Mouse (Mus musculus) left cerebral cortex, postnatal 4 days (tissue): ENCODE measurements around the gene Olfr995. TPM values are rescaled to one million over a fixed set of nuclear protein-coding genes. Genes with fewer than 3 reads are reported as not detected.

Experiments used
- DNase-seq: peaks from one replicate; pipeline ENCODE4 v3.0.0-alpha.2; 2022
- intact Hi-C: fragments of 180-260 bp; cut with DNase I; formaldehyde crosslinking; loops from one replicate; pipeline ENCODE4 v1.15.1; 2025
- total RNA-seq, 2 experiments: library from RNA; stranded (reverse); gene quantifications; 2 replicates each; pipeline ENCODE4 v1.2.3; 2021

The Olfr995 gene
- not detected for total RNA-seq

GRCm38 (mm10) chr2:85443539-85443938 is at the start of gene Olfr995:
TSS of gene Olfr995 (minus strand) at chr2:85443639.
- intact Hi-C loops = no loop called here
- no peak for DNase-seq

- no peak for DNase-seq
- intact Hi-C loops = no loop called here
These were observed 47.0 kb upstream of the Olfr995 start for GRCm38 (mm10) chr2:85490396-85490795.

GRCm38 (mm10) chr2:85466801-85467325 is 23.4 kb upstream of the Olfr995 start:
- DNase-seq = no peak
- intact Hi-C loops = no loop called here

GRCm38 (mm10) chr2:85442546-85442945 is 893 bp downstream of the Olfr995 start:
- intact Hi-C loops = no loop called here
- DNase-seq = no peak

- intact Hi-C loops = no loop called here
- no peak for DNase-seq
These were observed 7.1 kb downstream of the Olfr995 start, which contains the start of gene Olfr994 for GRCm38 (mm10) chr2:85436351-85436750. TSS of gene Olfr994 (minus strand) at chr2:85436451.

GRCm38 (mm10) chr2:85425893-85426292 is 17.5 kb downstream of the Olfr995 start:
- DNase-seq = no peak
- intact Hi-C loops = loop anchor here (10.0 kb wide), 1 partner anchor 141 kb away; no protein-coding TSS in a partner anchor

GRCm38 (mm10) chr2:85414777-85415176 is 28.7 kb downstream of the Olfr995 start, which contains the start of gene Olfr993:
TSS of gene Olfr993 (minus strand) at chr2:85414877.
- intact Hi-C loops = no loop called here
- DNase-seq = no peak

GRCm38 (mm10) chr2:85409369-85409768 is 34.1 kb downstream of the Olfr995 start, which contains the start of gene Olfr992:
TSS of gene Olfr992 (minus strand) at chr2:85409469.
- no peak for DNase-seq
- intact Hi-C loops = no loop called here

Other genes starting within 250 kb of the Olfr995 start
- 10 to 100 TPM; 53.3 to 54.1 TPM for gene Lrrc55, start 246.4 kb downstream of the Olfr995 start, total RNA-seq
- gene Olfr987, start 104.3 kb downstream of the Olfr995 start, total RNA-seq = not detected
- not detected for gene Olfr988, start 80.4 kb downstream of the Olfr995 start, total RNA-seq
- gene Olfr992, start 34.2 kb downstream of the Olfr995 start, total RNA-seq = not detected
- not detected for gene Olfr993, start 28.8 kb downstream of the Olfr995 start, total RNA-seq
- gene Olfr994, start 7.2 kb downstream of the Olfr995 start, total RNA-seq = not detected
- under 1 TPM; 0.24 to 0.38 TPM for gene 4833423E24Rik, start 75.4 kb upstream of the Olfr995 start, total RNA-seq
- not detected for gene Olfr996, start 135.6 kb upstream of the Olfr995 start, total RNA-seq
- not detected for gene Olfr998, start 145.3 kb upstream of the Olfr995 start, total RNA-seq
- not detected for gene Olfr1000, start 168.3 kb upstream of the Olfr995 start, total RNA-seq
- gene Olfr1002, start 207.1 kb upstream of the Olfr995 start, total RNA-seq = not detected
- gene Olfr154, start 220.8 kb upstream of the Olfr995 start, total RNA-seq = not detected
- gene Olfr1006, start 235.1 kb upstream of the Olfr995 start, total RNA-seq = not detected
- not detected for gene Olfr1008, start 245.8 kb upstream of the Olfr995 start, total RNA-seq